Mouse (Mus musculus) heart, adult 2 months (tissue): ENCODE results near the gene Psmd5. TPM values are rescaled to one million over a fixed set of nuclear protein-coding genes. Genes with fewer than 3 reads are reported as not detected.
A peak's percentile ranks its signal among the peaks of the same experiment; 100 is the strongest.

ENCODE experiments used
- DNase-seq, 2 experiments: peaks; one replicate each; pipeline ENCODE4 v3.0.0; 2021
- H3K27ac ChIP-seq: fragments of 200-600 bp; 2 replicates; pipeline ENCODE4 v1.8.1; 2022
- H3K27me3 ChIP-seq: fragments of 200-500 bp; 2 replicates; pipeline ENCODE4 v1.6.1; 2012; ENCODE audit warnings: mild to moderate bottlenecking, low read length, inconsistent platforms, mixed read lengths; ENCODE audit not compliant: control insufficient read depth, insufficient read depth
- H3K36me3 ChIP-seq: fragments of 200-500 bp; 2 replicates; pipeline ENCODE4 v1.6.1; 2012; ENCODE audit warnings: low read length, inconsistent platforms; ENCODE audit not compliant: control insufficient read depth, insufficient read depth
- H3K4me1 ChIP-seq: fragments of 200-500 bp; 2 replicates; pipeline ENCODE4 v1.6.1; 2011; ENCODE audit warnings: low read length; ENCODE audit not compliant: control insufficient read depth, insufficient read depth
- H3K4me3 ChIP-seq: fragments of 200-600 bp; 2 replicates; pipeline ENCODE4 v1.8.1; 2022
- H3K79me2 ChIP-seq: fragments of 200-500 bp; replicated peaks from 2 replicates; pipeline ENCODE4 v1.6.1; 2012; ENCODE audit warnings: mild to moderate bottlenecking, inconsistent platforms, low read length, moderate library complexity, mixed read lengths; ENCODE audit not compliant: control insufficient read depth, insufficient read depth
- H3K9ac ChIP-seq: fragments of 200-500 bp; 2 replicates; pipeline ENCODE4 v1.6.1; 2012; ENCODE audit warnings: low read depth, mild to moderate bottlenecking, control low read depth, inconsistent platforms, low read length, mixed read lengths
- CTCF ChIP-seq: fragments of 200-600 bp; IDR thresholded peaks from 2 replicates; pipeline ENCODE4 v1.8.1; 2022; ENCODE audit warnings: antibody characterized with exemption, mild to moderate bottlenecking, moderate library complexity
- EP300 ChIP-seq: fragments of 200-500 bp; IDR thresholded peaks from 2 replicates; pipeline ENCODE4 v1.6.1; 2011; ENCODE audit warnings: low read depth, low read length, control low read depth; ENCODE audit not compliant: insufficient read depth
- POLR2A ChIP-seq: fragments of 200-500 bp; IDR thresholded peaks from 2 replicates; pipeline ENCODE4 v1.6.1; 2011; ENCODE audit warnings: mild to moderate bottlenecking, low read depth, low read length, control low read depth; ENCODE audit not compliant: insufficient read depth
- WGBS: fragments of 180-500 bp; shearing (Covaris S2); methylation state at CpG from one replicate; pipeline ENCODE4 v1.1.7; 2018; 5-methylcytosine and 5-hydroxymethylcytosine counted together
- intact Hi-C: fragments of 180-260 bp; cut with DNase I; formaldehyde crosslinking; loops from one replicate; pipeline ENCODE4 v1.15.1; 2025
- polyA plus RNA-seq: library from polyadenylated mRNA; depleted of rRNA; stranded (reverse); fragments of >200 nt; gene quantifications from 2 replicates; pipeline ENCODE4 v1.2.3, GENCODE M21; 2012
- total RNA-seq, 2 experiments: library from RNA; stranded (reverse); gene quantifications; 2 replicates each; pipeline ENCODE4 v1.2.3; 2021

Gene Psmd5
- total and polyA plus RNA-seq, 3 experiments, result 8.1 to 12.9 (median 11.3) TPM

- H3K36me3 ChIP-seq, result peaks cover 30% of the 10 kb centered on the region
- intact Hi-C loops, result no loop called here
These were observed 62.1 kb downstream of the Psmd5 start for GRCm38 (mm10) chr2:34812706-34813105.

GRCm38 (mm10) chr2:34810775-34811174 lies 64.0 kb downstream of the Psmd5 start:
- no peak for DNase-seq
- Histone ChIP-seq H3K79me2 (peaks cover 5% of the 10 kb centered on the region; the same call in 1 of the 2 replicates), H3K9ac (no peak overlapping the region), H3K36me3 (peaks cover 48% of the 10 kb centered on the region), H3K27ac (no peak overlapping the region), H3K4me3 (no peak overlapping the region), H3K27me3 (no peaks in the 10 kb centered on the region), H3K4me1 (peaks cover under 1% of the 10 kb centered on the region; the same call in 1 of the 2 replicates)
- 84% methylated on average over 3 of the region's 3 CpGs for WGBS
- intact Hi-C loops, result no loop called here
- no peak for TF ChIP-seq CTCF
- no peak for TF ChIP-seq EP300
- TF ChIP-seq POLR2A, result no peak

More at GRCm38 (mm10) chr2:34812706-34813105, 62.1 kb downstream of the Psmd5 start:
- no peak for TF ChIP-seq EP300
- TF ChIP-seq CTCF, result no peak
- no peak for TF ChIP-seq POLR2A
- WGBS, result 62% methylated on average over 7 of the region's 7 CpGs
- no peaks in the 10 kb centered on the region for H3K27me3 ChIP-seq
- H3K9ac ChIP-seq, result no peak overlapping the region
- peaks cover 3% of the 10 kb centered on the region; the same call in 1 of the 2 replicates for H3K79me2 ChIP-seq
- DNase-seq, result no peak
- H3K27ac ChIP-seq, result no peak overlapping the region
- no peak overlapping the region for H3K4me3 ChIP-seq
- H3K4me1 ChIP-seq, result no peaks in the 10 kb centered on the region; the same call in 1 of the 2 replicates

- intact Hi-C loops, result loop anchor here (5.0 kb wide), 1 partner anchor 63 kb away; the partner anchor contains the start of genes Cutal and Psmd5
- TF ChIP-seq POLR2A (no peak), CTCF (no peak), EP300 (no peak)
- Histone ChIP-seq H3K27me3 (no peaks in the 10 kb centered on the region), H3K27ac (no peak overlapping the region), H3K79me2 (peaks cover 6% of the 10 kb centered on the region; the same call in 1 of the 2 replicates), H3K9ac (no peak overlapping the region), H3K36me3 (peaks cover 51% of the 10 kb centered on the region), H3K4me1 (peaks cover 3% of the 10 kb centered on the region; the same call in 1 of the 2 replicates), H3K4me3 (no peak overlapping the region)
- WGBS, result 84% methylated on average over 1 of the region's 1 CpGs
- no peak for DNase-seq
These were observed 65.2 kb downstream of the Psmd5 start for GRCm38 (mm10) chr2:34809568-34809967.

GRCm38 (mm10) chr2:34808057-34808456 lies 66.7 kb downstream of the Psmd5 start:
- H3K79me2 ChIP-seq, result peaks cover 11% of the 10 kb centered on the region
- TF ChIP-seq CTCF (no peak), POLR2A (no peak), EP300 (no peak)
- H3K9ac ChIP-seq, result no peak overlapping the region
- no peak overlapping the region for H3K27ac ChIP-seq
- peaks cover 54% of the 10 kb centered on the region for H3K36me3 ChIP-seq
- no peak for DNase-seq
- peaks cover 10% of the 10 kb centered on the region for H3K4me1 ChIP-seq
- no peaks in the 10 kb centered on the region for H3K27me3 ChIP-seq
- 62% methylated on average over 2 of the region's 2 CpGs for WGBS
- intact Hi-C loops, result loop anchor here (5.0 kb wide), 1 partner anchor 64 kb away; the partner anchor contains the start of genes Cutal and Psmd5
- H3K4me3 ChIP-seq, result no peak overlapping the region

- Histone ChIP-seq H3K79me2 (peaks cover 9% of the 10 kb centered on the region), H3K27ac (no peak overlapping the region; the same call in 1 of the 2 replicates), H3K36me3 (peaks cover 45% of the 10 kb centered on the region), H3K9ac (no peak overlapping the region), H3K27me3 (no peaks in the 10 kb centered on the region), H3K4me3 (no peak overlapping the region), H3K4me1 (peaks cover 10% of the 10 kb centered on the region)
- intact Hi-C loops, result loop anchor here (5.0 kb wide), 1 partner anchor 67 kb away; the partner anchor contains the start of genes Cutal and Psmd5
- WGBS, result 75% methylated on average over 10 of the region's 10 CpGs
- no peak for DNase-seq
- TF ChIP-seq CTCF (no peak), POLR2A (no peak), EP300 (no peak)
These were observed 69.3 kb downstream of the Psmd5 start for GRCm38 (mm10) chr2:34805364-34805950.

GRCm38 (mm10) chr2:34804815-34805214 lies 70.0 kb downstream of the Psmd5 start:
- no peak overlapping the region for H3K4me3 ChIP-seq
- no peak overlapping the region for H3K9ac ChIP-seq
- WGBS, result 22% methylated on average over 1 of the region's 1 CpGs
- intact Hi-C loops, result loop anchor here (5.0 kb wide), 1 partner anchor 67 kb away; the partner anchor contains the start of genes Cutal and Psmd5
- H3K79me2 ChIP-seq, result peaks cover 9% of the 10 kb centered on the region
- TF ChIP-seq CTCF (no peak), EP300 (no peak), POLR2A (no peak)
- DNase-seq, result no peak
- H3K36me3 ChIP-seq, result peaks cover 47% of the 10 kb centered on the region
- peaks cover 12% of the 10 kb centered on the region for H3K4me1 ChIP-seq
- peak overlapping the region; percentile 38 for H3K27ac ChIP-seq
- H3K27me3 ChIP-seq, result no peaks in the 10 kb centered on the region
